Mouse (Mus musculus) MEL (cell line): Measurements from ENCODE around the gene Susd6. TPM values are rescaled to one million over a fixed set of nuclear protein-coding genes. Genes with fewer than 3 reads are reported as not detected.

ENCODE experiments used
- DNase-seq: peaks from one replicate; pipeline ENCODE4 v3.0.0; 2011; ENCODE audit warnings: low read depth, low spot score
- H3K27ac ChIP-seq: 2 replicates; pipeline ENCODE4 v1.5.1; 2012; ENCODE audit warnings: low read depth, mild to moderate bottlenecking, control low read depth, low read length, moderate library complexity; ENCODE audit not compliant: control insufficient read depth
- H3K27me3 ChIP-seq, 2 experiments: fragments of 150-350 bp in 1 of 2; sonication (generic) in 1 of 2; 2 replicates each; pipeline ENCODE4 v1.6.1; 2012; ENCODE audit warnings: low read length in 2 of 2, mild to moderate bottlenecking in 2 of 2, improper control_type of control experiment in 1 of 2, moderate library complexity in 1 of 2; ENCODE audit not compliant: insufficient read depth in 2 of 2, control insufficient read depth in 1 of 2
- H3K36me3 ChIP-seq, 2 experiments: 2 replicates each; pipeline ENCODE4 v1.6.1; 2012 to 2014; ENCODE audit warnings: low read length in 2 of 2, improper control_type of control experiment in 1 of 2, inconsistent platforms in 1 of 2, mild to moderate bottlenecking in 1 of 2; ENCODE audit not compliant: insufficient read depth in 2 of 2, control insufficient read depth in 1 of 2
- H3K4me1 ChIP-seq, 2 experiments: fragments of 150-350 bp in 1 of 2; sonication (generic) in 1 of 2; 2 replicates each; pipeline ENCODE4 v1.6.1; 2012; ENCODE audit warnings: low read length in 2 of 2, improper control_type of control experiment in 1 of 2, mild to moderate bottlenecking in 1 of 2; ENCODE audit not compliant: insufficient read depth in 2 of 2, control insufficient read depth in 1 of 2
- H3K4me3 ChIP-seq, 2 experiments: fragments of 150-350 bp in 1 of 2; sonication (generic) in 1 of 2; 2 replicates each; pipeline ENCODE4 v1.5.1; 2012; ENCODE audit warnings: low read depth in 2 of 2, low read length in 2 of 2, mild to moderate bottlenecking in 2 of 2, moderate library complexity in 2 of 2, control low read depth in 1 of 2, improper control_type of control experiment in 1 of 2; ENCODE audit not compliant: control insufficient read depth in 1 of 2, insufficient read depth in 1 of 2
- H3K79me2 ChIP-seq: 2 replicates; pipeline ENCODE4 v1.6.1; 2012; ENCODE audit warnings: mild to moderate bottlenecking, low read length, moderate library complexity; ENCODE audit not compliant: control insufficient read depth, poor library complexity, insufficient read depth
- H3K9ac ChIP-seq: 2 replicates; pipeline ENCODE4 v1.6.1; 2012; ENCODE audit warnings: low read depth, mild to moderate bottlenecking, control low read depth, low read length, moderate library complexity; ENCODE audit not compliant: control insufficient read depth, poor library complexity, severe bottlenecking
- H3K9me3 ChIP-seq: fragments of 150-350 bp; sonication (generic); replicated peaks from 2 replicates; pipeline ENCODE4 v1.6.1; 2012; ENCODE audit warnings: mild to moderate bottlenecking, low read length, improper control_type of control experiment, moderate library complexity; ENCODE audit not compliant: insufficient read depth
- BHLHE40 ChIP-seq: IDR thresholded peaks from 2 replicates; pipeline ENCODE4 v1.6.1; 2012; ENCODE audit warnings: low read depth, mild to moderate bottlenecking, inconsistent platforms, low read length, improper control_type of control experiment, borderline replicate concordance
- CHD2 ChIP-seq: IDR thresholded peaks from 2 replicates; pipeline ENCODE4 v1.6.1; 2011; ENCODE audit warnings: low read length, improper control_type of control experiment
- E2F4 ChIP-seq: IDR thresholded peaks from 2 replicates; pipeline ENCODE4 v1.6.1; 2011; ENCODE audit warnings: low read depth, low read length, improper control_type of control experiment, borderline replicate concordance
- ELF1 ChIP-seq: IDR thresholded peaks from 2 replicates; pipeline ENCODE4 v1.6.1; 2014; ENCODE audit warnings: low read depth, mild to moderate bottlenecking, inconsistent platforms, low read length, improper control_type of control experiment, moderate library complexity
- GABPA ChIP-seq: IDR thresholded peaks from 2 replicates; pipeline ENCODE4 v1.6.1; 2012; ENCODE audit warnings: low read depth, mild to moderate bottlenecking, inconsistent platforms, low read length, improper control_type of control experiment, moderate library complexity
- MAFK ChIP-seq: IDR thresholded peaks from 2 replicates; pipeline ENCODE4 v1.6.1; 2011; ENCODE audit warnings: low read depth, mild to moderate bottlenecking, low read length, improper control_type of control experiment, borderline replicate concordance
- MAX ChIP-seq: IDR thresholded peaks from 2 replicates; pipeline ENCODE4 v1.6.1; 2011; ENCODE audit warnings: low read length, improper control_type of control experiment
- MYB ChIP-seq: IDR thresholded peaks from 2 replicates; pipeline ENCODE4 v1.6.1; 2011; ENCODE audit warnings: mild to moderate bottlenecking, low read depth, low read length, improper control_type of control experiment
- NRF1 ChIP-seq: IDR thresholded peaks from 2 replicates; pipeline ENCODE4 v1.6.1; 2014; ENCODE audit warnings: low read depth, mild to moderate bottlenecking, inconsistent platforms, low read length, improper control_type of control experiment, moderate library complexity; ENCODE audit not compliant: poor library complexity, insufficient read depth, severe bottlenecking
- POLR2AphosphoS5 ChIP-seq: IDR thresholded peaks from 2 replicates; pipeline ENCODE4 v1.6.1; 2012; ENCODE audit warnings: low read depth, borderline replicate concordance, mild to moderate bottlenecking, inconsistent platforms, low read length, moderate library complexity, mixed read lengths
- RCOR1 ChIP-seq: IDR thresholded peaks from 2 replicates; pipeline ENCODE4 v1.6.1; 2012; ENCODE audit warnings: low read depth, mild to moderate bottlenecking, inconsistent platforms, low read length, improper control_type of control experiment
- TAL1 ChIP-seq: IDR thresholded peaks from 2 replicates; pipeline ENCODE4 v1.6.1; 2012; ENCODE audit warnings: mild to moderate bottlenecking, inconsistent platforms, low read length, moderate library complexity, mixed read lengths
- USF2 ChIP-seq, 2 experiments: IDR thresholded peaks; 2 replicates each; pipeline ENCODE4 v1.6.1; 2011 to 2012; ENCODE audit warnings: improper control_type of control experiment in 2 of 2, low read length in 2 of 2, borderline replicate concordance in 1 of 2, inconsistent platforms in 1 of 2, low read depth in 1 of 2, mild to moderate bottlenecking in 1 of 2; ENCODE audit not compliant: insufficient read depth in 1 of 2
- ZC3H11A ChIP-seq: IDR thresholded peaks from 2 replicates; pipeline ENCODE4 v1.6.1; 2012; ENCODE audit warnings: low read depth, mild to moderate bottlenecking, inconsistent platforms, low read length, improper control_type of control experiment
- ZMIZ1 ChIP-seq: IDR thresholded peaks from 2 replicates; pipeline ENCODE4 v1.6.1; 2012; ENCODE audit warnings: low read depth, mild to moderate bottlenecking, inconsistent platforms, low read length, improper control_type of control experiment, moderate library complexity
- ZNF384 ChIP-seq: IDR thresholded peaks from 2 replicates; pipeline ENCODE4 v1.6.1; 2012; ENCODE audit warnings: low read depth, mild to moderate bottlenecking, inconsistent platforms, low read length, improper control_type of control experiment
- polyA plus RNA-seq, 2 experiments: library from polyadenylated mRNA; stranded (reverse) in 1 of 2; unstranded in 1 of 2; fragments of >175 nt in 1 of 2; fragments of >200 nt in 1 of 2; gene quantifications; 2 replicates each; pipeline versions ENCODE4 v1.2.1 to v1.2.4; 2012; ENCODE audit warnings: low replicate concordance in 2 of 2, low read depth in 1 of 2; ENCODE audit not compliant: insufficient read length in 2 of 2, insufficient read depth in 1 of 2, missing spikeins in 1 of 2
- total RNA-seq: library from RNA; depleted of rRNA; stranded (reverse); fragments of 300-350 nt; gene quantifications from 2 replicates; pipeline ENCODE4 v1.2.3, GENCODE M21; 2012

The Susd6 gene
- total and polyA plus RNA-seq, 3 experiments, result 12.2 to 22.4 TPM; not detected in 1

DNA sequence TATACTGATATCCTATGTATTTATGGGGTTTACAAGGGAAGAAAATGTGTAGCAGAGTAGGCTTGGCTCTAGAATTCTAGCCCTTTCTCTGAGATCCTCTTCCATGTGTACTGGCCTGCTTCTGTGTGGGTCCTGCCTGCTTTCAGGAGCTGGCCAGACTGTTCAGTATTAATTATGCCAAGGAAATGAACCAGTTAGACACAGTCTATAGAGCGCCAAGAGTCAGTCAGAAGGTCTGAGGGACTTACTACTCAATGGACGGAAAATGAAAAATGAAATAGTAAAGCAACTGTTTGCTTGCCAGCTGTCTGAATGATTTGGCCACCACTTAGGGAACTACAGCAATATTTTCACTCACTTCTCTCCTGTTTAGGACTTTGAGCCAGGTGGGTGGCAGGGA lies 75.7 kb downstream of the Susd6 start:
- no peak for DNase-seq
- TF ChIP-seq MAFK (no peak), TAL1 (no peak), ZNF384 (no peak), E2F4 (no peak)
- Histone ChIP-seq H3K36me3 (peaks cover 3 to 6% of the 10 kb centered on the region in 2 experiments; a peak in 3 of 4 replicates), H3K4me1 (no peaks in the 10 kb centered on the region), H3K4me3 (no peak overlapping the region), H3K27me3 (no peaks in the 10 kb centered on the region), H3K79me2 (peaks cover 2% of the 10 kb centered on the region; the same call in 1 of the 2 replicates), H3K9ac (no peak overlapping the region), H3K9me3 (no peaks in the 10 kb centered on the region), H3K27ac (no peak overlapping the region)

GRCm38 (mm10) chr12:80867083-80867482 lies 76.8 kb downstream of the Susd6 start:
- Histone ChIP-seq H3K27ac (no peak overlapping the region), H3K27me3 (no peaks in the 10 kb centered on the region), H3K4me1 (no peaks in the 10 kb centered on the region), H3K9me3 (no peaks in the 10 kb centered on the region), H3K36me3 (peaks cover 0 to 8% of the 10 kb centered on the region in 2 experiments; a peak in 2 of 4 replicates), H3K4me3 (no peak overlapping the region), H3K9ac (no peak overlapping the region), H3K79me2 (peaks cover 2% of the 10 kb centered on the region; the same call in 1 of the 2 replicates)
- DNase-seq, result no peak
- no peak for TF ChIP-seq NRF1
- TF ChIP-seq GABPA, result no peak
- no peak for TF ChIP-seq USF2 (IDR thresholded peaks at IDR 0.05; ENCODE audit: borderline replicate concordance in 1 of 2, insufficient read depth in 1 of 2, low read depth in 1 of 2, low read length in 2 of 2)
- no peak for TF ChIP-seq POLR2AphosphoS5
- TF ChIP-seq ZMIZ1, result no peak
- TF ChIP-seq BHLHE40, result no peak
- no peak for TF ChIP-seq CHD2
- no peak for TF ChIP-seq TAL1
- no peak for TF ChIP-seq RCOR1
- no peak for TF ChIP-seq ELF1
- TF ChIP-seq MYB, result no peak
- TF ChIP-seq ZC3H11A, result no peak
- no peak for TF ChIP-seq ZNF384
- no peak for TF ChIP-seq MAX
- no peak for TF ChIP-seq MAFK
